Mouse (Mus musculus) MEL (cell line): ENCODE results near the gene Adgrg2. TPM values are rescaled to one million over a fixed set of nuclear protein-coding genes. Genes with fewer than 3 reads are reported as not detected.

Experiments
- DNase-seq: peaks from one replicate; pipeline ENCODE4 v3.0.0; 2011; ENCODE audit warnings: low read depth, low spot score
- H3K27ac ChIP-seq: 2 replicates; pipeline ENCODE4 v1.5.1; 2012; ENCODE audit warnings: low read depth, mild to moderate bottlenecking, control low read depth, low read length, moderate library complexity; ENCODE audit not compliant: control insufficient read depth
- H3K27me3 ChIP-seq, 2 experiments: fragments of 150-350 bp in 1 of 2; sonication (generic) in 1 of 2; 2 replicates each; pipeline ENCODE4 v1.6.1; 2012; ENCODE audit warnings: low read length in 2 of 2, mild to moderate bottlenecking in 2 of 2, improper control_type of control experiment in 1 of 2, moderate library complexity in 1 of 2; ENCODE audit not compliant: insufficient read depth in 2 of 2, control insufficient read depth in 1 of 2
- H3K36me3 ChIP-seq, 2 experiments: 2 replicates each; pipeline ENCODE4 v1.6.1; 2012 to 2014; ENCODE audit warnings: low read length in 2 of 2, improper control_type of control experiment in 1 of 2, inconsistent platforms in 1 of 2, mild to moderate bottlenecking in 1 of 2; ENCODE audit not compliant: insufficient read depth in 2 of 2, control insufficient read depth in 1 of 2
- H3K4me1 ChIP-seq, 2 experiments: fragments of 150-350 bp in 1 of 2; sonication (generic) in 1 of 2; 2 replicates each; pipeline ENCODE4 v1.6.1; 2012; ENCODE audit warnings: low read length in 2 of 2, improper control_type of control experiment in 1 of 2, mild to moderate bottlenecking in 1 of 2; ENCODE audit not compliant: insufficient read depth in 2 of 2, control insufficient read depth in 1 of 2
- H3K4me3 ChIP-seq, 2 experiments: fragments of 150-350 bp in 1 of 2; sonication (generic) in 1 of 2; 2 replicates each; pipeline ENCODE4 v1.5.1; 2012; ENCODE audit warnings: low read depth in 2 of 2, low read length in 2 of 2, mild to moderate bottlenecking in 2 of 2, moderate library complexity in 2 of 2, control low read depth in 1 of 2, improper control_type of control experiment in 1 of 2; ENCODE audit not compliant: control insufficient read depth in 1 of 2, insufficient read depth in 1 of 2
- H3K79me2 ChIP-seq: 2 replicates; pipeline ENCODE4 v1.6.1; 2012; ENCODE audit warnings: mild to moderate bottlenecking, low read length, moderate library complexity; ENCODE audit not compliant: control insufficient read depth, poor library complexity, insufficient read depth
- H3K9ac ChIP-seq: 2 replicates; pipeline ENCODE4 v1.6.1; 2012; ENCODE audit warnings: low read depth, mild to moderate bottlenecking, control low read depth, low read length, moderate library complexity; ENCODE audit not compliant: control insufficient read depth, poor library complexity, severe bottlenecking
- H3K9me3 ChIP-seq: fragments of 150-350 bp; sonication (generic); replicated peaks from 2 replicates; pipeline ENCODE4 v1.6.1; 2012; ENCODE audit warnings: mild to moderate bottlenecking, low read length, improper control_type of control experiment, moderate library complexity; ENCODE audit not compliant: insufficient read depth
- CHD1 ChIP-seq: IDR thresholded peaks from 2 replicates; pipeline ENCODE4 v1.6.1; 2012; ENCODE audit warnings: low read depth, mild to moderate bottlenecking, inconsistent platforms, low read length, improper control_type of control experiment
- CTCF ChIP-seq, 3 experiments: IDR thresholded peaks in 2 of 3; conservative IDR thresholded peaks in 1 of 3; 2 replicates each; pipeline ENCODE4 v1.5.1; 2011 to 2012; ENCODE audit warnings: low read length in 3 of 3, low read depth in 2 of 3, mild to moderate bottlenecking in 2 of 3, improper control_type of control experiment in 1 of 3, inconsistent platforms in 1 of 3, mixed read lengths in 1 of 3, moderate library complexity in 1 of 3; ENCODE audit not compliant: control insufficient read depth in 1 of 3, insufficient read depth in 1 of 3, poor library complexity in 1 of 3, severe bottlenecking in 1 of 3
- E2F4 ChIP-seq: IDR thresholded peaks from 2 replicates; pipeline ENCODE4 v1.6.1; 2011; ENCODE audit warnings: low read depth, low read length, improper control_type of control experiment, borderline replicate concordance
- ELF1 ChIP-seq: IDR thresholded peaks from 2 replicates; pipeline ENCODE4 v1.6.1; 2014; ENCODE audit warnings: low read depth, mild to moderate bottlenecking, inconsistent platforms, low read length, improper control_type of control experiment, moderate library complexity
- ETS1 ChIP-seq: IDR thresholded peaks from 2 replicates; pipeline ENCODE4 v1.6.1; 2012; ENCODE audit warnings: low read depth, mild to moderate bottlenecking, inconsistent platforms, low read length, improper control_type of control experiment, moderate library complexity
- GABPA ChIP-seq: IDR thresholded peaks from 2 replicates; pipeline ENCODE4 v1.6.1; 2012; ENCODE audit warnings: low read depth, mild to moderate bottlenecking, inconsistent platforms, low read length, improper control_type of control experiment, moderate library complexity
- GATA1 ChIP-seq: IDR thresholded peaks from 2 replicates; pipeline ENCODE4 v1.6.1; 2011; ENCODE audit warnings: low read depth, low read length, improper control_type of control experiment
- HCFC1 ChIP-seq: IDR thresholded peaks from 2 replicates; pipeline ENCODE4 v1.6.1; 2012; ENCODE audit warnings: low read depth, mild to moderate bottlenecking, inconsistent platforms, low read length, improper control_type of control experiment, moderate library complexity
- JUND ChIP-seq: IDR thresholded peaks from 2 replicates; pipeline ENCODE4 v1.6.1; 2011; ENCODE audit warnings: low read depth, mild to moderate bottlenecking, improper control_type of control experiment, low read length
- MAFK ChIP-seq: IDR thresholded peaks from 2 replicates; pipeline ENCODE4 v1.6.1; 2011; ENCODE audit warnings: low read depth, mild to moderate bottlenecking, low read length, improper control_type of control experiment, borderline replicate concordance
- MAX ChIP-seq: IDR thresholded peaks from 2 replicates; pipeline ENCODE4 v1.6.1; 2011; ENCODE audit warnings: low read length, improper control_type of control experiment
- MEF2A ChIP-seq: IDR thresholded peaks from 2 replicates; pipeline ENCODE4 v1.6.1; 2014; ENCODE audit warnings: low read depth, mild to moderate bottlenecking, inconsistent platforms, low read length, improper control_type of control experiment; ENCODE audit not compliant: poor library complexity, insufficient replicate concordance, severe bottlenecking; ENCODE audit errors: extremely low read depth
- MXI1 ChIP-seq: IDR thresholded peaks from 2 replicates; pipeline ENCODE4 v1.6.1; 2011; ENCODE audit warnings: mild to moderate bottlenecking, low read depth, low read length, improper control_type of control experiment
- MYB ChIP-seq: IDR thresholded peaks from 2 replicates; pipeline ENCODE4 v1.6.1; 2011; ENCODE audit warnings: mild to moderate bottlenecking, low read depth, low read length, improper control_type of control experiment
- NELFE ChIP-seq: IDR thresholded peaks from 2 replicates; pipeline ENCODE4 v1.6.1; 2011; ENCODE audit warnings: low read depth, low read length, improper control_type of control experiment
- POLR2A ChIP-seq, 2 experiments: IDR thresholded peaks; 2 replicates each; pipeline ENCODE4 v1.6.1; 2011 to 2012; ENCODE audit warnings: low read length in 2 of 2, mild to moderate bottlenecking in 2 of 2, control low read depth in 1 of 2, improper control_type of control experiment in 1 of 2, low read depth in 1 of 2, moderate library complexity in 1 of 2; ENCODE audit not compliant: control insufficient read depth in 1 of 2, insufficient read depth in 1 of 2, poor library complexity in 1 of 2
- POLR2AphosphoS2 ChIP-seq: IDR thresholded peaks from 2 replicates; pipeline ENCODE4 v1.6.1; 2011; ENCODE audit warnings: low read length, improper control_type of control experiment
- POLR2AphosphoS5 ChIP-seq: IDR thresholded peaks from 2 replicates; pipeline ENCODE4 v1.6.1; 2012; ENCODE audit warnings: low read depth, borderline replicate concordance, mild to moderate bottlenecking, inconsistent platforms, low read length, moderate library complexity, mixed read lengths
- RAD21 ChIP-seq: IDR thresholded peaks from 2 replicates; pipeline ENCODE4 v1.6.1; 2011; ENCODE audit warnings: mild to moderate bottlenecking, low read depth, low read length, improper control_type of control experiment
- RCOR1 ChIP-seq: IDR thresholded peaks from 2 replicates; pipeline ENCODE4 v1.6.1; 2012; ENCODE audit warnings: low read depth, mild to moderate bottlenecking, inconsistent platforms, low read length, improper control_type of control experiment
- SIN3A ChIP-seq: IDR thresholded peaks from 2 replicates; pipeline ENCODE4 v1.6.1; 2012; ENCODE audit warnings: low read length, improper control_type of control experiment, inconsistent platforms
- SMC3 ChIP-seq: IDR thresholded peaks from 2 replicates; pipeline ENCODE4 v1.6.1; 2011; ENCODE audit warnings: low read depth, low read length, improper control_type of control experiment
- TBP ChIP-seq: IDR thresholded peaks from 2 replicates; pipeline ENCODE4 v1.8.0; 2011; ENCODE audit warnings: low read depth, low read length, improper control_type of control experiment
- TCF12 ChIP-seq: IDR thresholded peaks from 2 replicates; pipeline ENCODE4 v1.6.1; 2014; ENCODE audit warnings: low read depth, mild to moderate bottlenecking, inconsistent platforms, low read length, improper control_type of control experiment, moderate library complexity
- UBTF ChIP-seq: IDR thresholded peaks from 2 replicates; pipeline ENCODE4 v1.6.1; 2012; ENCODE audit warnings: low read depth, mild to moderate bottlenecking, inconsistent platforms, low read length, improper control_type of control experiment, moderate library complexity, borderline replicate concordance; ENCODE audit not compliant: insufficient read depth
- USF2 ChIP-seq, 2 experiments: IDR thresholded peaks; 2 replicates each; pipeline ENCODE4 v1.6.1; 2011 to 2012; ENCODE audit warnings: improper control_type of control experiment in 2 of 2, low read length in 2 of 2, borderline replicate concordance in 1 of 2, inconsistent platforms in 1 of 2, low read depth in 1 of 2, mild to moderate bottlenecking in 1 of 2; ENCODE audit not compliant: insufficient read depth in 1 of 2
- ZC3H11A ChIP-seq: IDR thresholded peaks from 2 replicates; pipeline ENCODE4 v1.6.1; 2012; ENCODE audit warnings: low read depth, mild to moderate bottlenecking, inconsistent platforms, low read length, improper control_type of control experiment
- ZMIZ1 ChIP-seq: IDR thresholded peaks from 2 replicates; pipeline ENCODE4 v1.6.1; 2012; ENCODE audit warnings: low read depth, mild to moderate bottlenecking, inconsistent platforms, low read length, improper control_type of control experiment, moderate library complexity
- polyA plus RNA-seq, 2 experiments: library from polyadenylated mRNA; stranded (reverse) in 1 of 2; unstranded in 1 of 2; fragments of >175 nt in 1 of 2; fragments of >200 nt in 1 of 2; gene quantifications; 2 replicates each; pipeline versions ENCODE4 v1.2.1 to v1.2.4; 2012; ENCODE audit warnings: low replicate concordance in 2 of 2, low read depth in 1 of 2; ENCODE audit not compliant: insufficient read length in 2 of 2, insufficient read depth in 1 of 2, missing spikeins in 1 of 2
- total RNA-seq: library from RNA; depleted of rRNA; stranded (reverse); fragments of 300-350 nt; gene quantifications from 2 replicates; pipeline ENCODE4 v1.2.3, GENCODE M21; 2012

Adgrg2 gene
- total and polyA plus RNA-seq, 3 experiments, result not detected

DNA sequence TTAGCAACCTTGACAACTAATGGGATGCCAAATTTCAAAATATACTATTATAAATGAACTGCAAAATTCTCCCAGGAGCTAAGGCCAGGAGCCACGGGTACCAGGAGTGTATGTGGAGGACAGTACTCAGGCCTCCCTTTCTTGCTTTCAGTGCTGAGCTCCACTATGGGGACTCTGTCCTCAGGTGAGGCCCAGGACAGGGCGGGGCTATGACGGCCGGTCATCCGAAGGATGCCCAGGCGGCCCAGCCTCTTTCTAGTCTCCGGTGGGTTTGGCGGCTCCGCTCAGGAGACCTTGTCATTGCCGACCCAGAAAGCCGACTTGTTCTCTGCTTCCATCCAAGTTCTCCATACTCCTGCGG, 111.2 kb downstream of the Adgrg2 start:
- peaks cover 12% of the 10 kb centered on the region for H3K79me2 ChIP-seq
- TF ChIP-seq HCFC1, result no peak
- no peak for TF ChIP-seq UBTF
- TF ChIP-seq ZMIZ1, result peak; percentile 50; the same call in 1 of the 2 replicates
- TF ChIP-seq POLR2A (IDR thresholded peaks at IDR 0.05; ENCODE audit: control insufficient read depth in 1 of 2, insufficient read depth in 1 of 2, low read depth in 1 of 2, low read length in 2 of 2, poor library complexity in 1 of 2), result peak in 1 of 2 experiments; percentile 5; a peak in 1 of 4 replicates
- 0 out of 2 replicates have a peak, but pooled peaks have one; percentile 13 for TF ChIP-seq MXI1
- no peak for TF ChIP-seq ZC3H11A
- TF ChIP-seq SIN3A, result no peak
- TF ChIP-seq NELFE, result no peak
- TF ChIP-seq RAD21, result no peak
- no peak for TF ChIP-seq MAFK
- no peak for TF ChIP-seq JUND
- H3K36me3 ChIP-seq, result peaks cover 0 to 23% of the 10 kb centered on the region in 2 experiments; a peak in 2 of 4 replicates
- no peak for DNase-seq
- H3K4me3 ChIP-seq, result peak overlapping the region; percentile 80 to 94
- H3K27ac ChIP-seq, result no peak overlapping the region
- peaks cover 6 to 13% of the 10 kb centered on the region in 2 experiments; a peak in 3 of 4 replicates for H3K4me1 ChIP-seq
- peak overlapping the region; percentile 91 for H3K9ac ChIP-seq
- no peaks in the 10 kb centered on the region for H3K9me3 ChIP-seq
- H3K27me3 ChIP-seq, result no peaks in the 10 kb centered on the region

DNA sequence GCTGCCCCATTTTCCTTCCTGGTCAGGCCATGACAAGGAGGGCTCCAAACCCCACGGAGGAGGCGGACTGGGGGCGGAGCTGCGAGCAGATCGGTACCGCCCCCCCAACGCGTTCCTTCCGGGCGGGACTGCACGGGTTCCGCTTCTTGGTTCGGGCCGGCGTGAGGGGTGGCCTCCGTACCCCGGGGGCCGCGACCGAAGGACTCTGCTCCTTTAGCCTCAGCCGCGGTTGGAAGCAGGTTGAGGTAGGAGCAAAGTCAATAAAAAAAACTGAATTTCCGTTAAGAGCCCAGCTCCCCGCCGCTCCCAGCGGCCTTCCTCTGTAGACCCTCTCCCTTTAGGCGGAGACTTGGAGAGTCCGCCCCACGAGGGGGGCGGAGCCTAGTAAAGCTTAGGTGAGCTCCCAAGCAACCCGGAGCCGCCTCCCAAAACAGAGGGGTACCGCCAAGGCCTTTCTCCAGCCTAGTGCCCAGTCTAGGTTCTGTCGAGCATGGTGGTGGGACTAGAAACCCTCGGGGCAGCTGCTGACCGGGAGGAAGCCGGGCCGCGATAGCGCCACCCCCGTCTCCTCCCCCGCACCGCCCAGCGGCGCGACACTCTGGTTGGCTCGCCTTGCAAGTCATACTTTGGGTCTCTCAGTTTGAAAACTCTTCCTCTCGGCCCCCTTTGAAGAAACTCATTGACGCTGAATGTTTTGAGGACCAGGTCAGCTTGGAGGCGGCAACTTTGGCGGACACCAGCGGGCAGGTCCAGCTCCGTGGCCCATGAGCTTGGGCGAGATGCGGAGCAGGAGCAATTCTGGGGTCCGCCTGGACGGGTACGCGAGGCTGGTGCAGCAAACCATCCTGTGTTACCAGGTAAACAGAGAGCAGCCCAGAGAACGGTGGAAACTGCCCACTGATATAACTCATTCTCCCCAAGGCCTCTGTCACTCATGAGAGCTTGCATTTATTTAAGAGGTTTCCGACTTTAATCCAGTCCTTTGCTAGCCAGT, 111.9 kb downstream of the Adgrg2 start, which contains the start of gene Phka2:
TSS of gene Phka2 (plus strand) at position 119 of the 994 bp plus-strand sequence.
- Histone ChIP-seq H3K9ac (peak within 1 kb of the TSS; percentile 91), H3K79me2 (peaks cover 12% of the 10 kb centered on the region), H3K4me3 (peak within 1 kb of the TSS; percentile 80 to 94), H3K36me3 (peaks cover 0 to 18% of the 10 kb centered on the region in 2 experiments; a peak in 2 of 4 replicates), H3K27ac (peak within 1 kb of the TSS; percentile 90), H3K4me1 (peaks cover 3 to 13% of the 10 kb centered on the region in 2 experiments; a peak in 2 of 4 replicates), H3K27me3 (no peaks in the 10 kb centered on the region), H3K9me3 (no peaks in the 10 kb centered on the region)
- DNase-seq, result peak; percentile 94
- TF ChIP-seq GABPA, result no peak
- peak; percentile 13; the same call in 1 of the 2 replicates for TF ChIP-seq MXI1
- TF ChIP-seq CTCF (IDR thresholded peaks at IDR 0.05 in 2 of 3, conservative IDR thresholded peaks at IDR 0.05 in 1 of 3; ENCODE audit: control insufficient read depth in 1 of 3, insufficient read depth in 1 of 3, low read depth in 2 of 3, low read length in 3 of 3, poor library complexity in 1 of 3, severe bottlenecking in 1 of 3), result no peak
- TF ChIP-seq CHD1, result peak; percentile 99
- no peak for TF ChIP-seq USF2 (IDR thresholded peaks at IDR 0.05; ENCODE audit: borderline replicate concordance in 1 of 2, insufficient read depth in 1 of 2, low read depth in 1 of 2, low read length in 2 of 2)
- peak; percentile 75 for TF ChIP-seq ELF1
- no peak for TF ChIP-seq E2F4
- TF ChIP-seq TBP, result peak; percentile 54; the same call in 1 of the 2 replicates
- peak; percentile 42; the same call in 1 of the 2 replicates for TF ChIP-seq POLR2AphosphoS2
- TF ChIP-seq RCOR1, result 0 out of 2 replicates have a peak, but pooled peaks have one; percentile 6
- peak; percentile 53 to 65 for TF ChIP-seq POLR2A (IDR thresholded peaks at IDR 0.05; ENCODE audit: control insufficient read depth in 1 of 2, insufficient read depth in 1 of 2, low read depth in 1 of 2, low read length in 2 of 2, poor library complexity in 1 of 2)
- TF ChIP-seq ETS1, result 0 out of 2 replicates have a peak, but pooled peaks have one; percentile 4
- no peak for TF ChIP-seq MAFK
- TF ChIP-seq MEF2A, result no peak
- TF ChIP-seq MAX, result 0 out of 2 replicates have a peak, but pooled peaks have one; percentile 34
- TF ChIP-seq MYB, result no peak
- TF ChIP-seq TCF12, result no peak
- no peak for TF ChIP-seq GATA1
- no peak for TF ChIP-seq JUND
- no peak for TF ChIP-seq POLR2AphosphoS5
- TF ChIP-seq SMC3, result no peak
